ENCODE assay signal across 8 mouse cellular contexts in genomic region chr1:79775927-79776458, GRCm38 (mm10). TPM values are rescaled to one million over a fixed set of nuclear protein-coding genes. Genes with fewer than 3 reads are reported as not detected.
A peak's percentile ranks its signal among the peaks of the same experiment; 100 is the strongest.
DNase-seq lines count a peak whose midpoint lies in the region; ATAC-seq and TF ChIP-seq lines count a peak whose summit lies in the region.

TSS of gene Mrpl44 (plus strand) at chr1:79776018.
TSS of gene Wdfy1 (minus strand) at chr1:79776143.

- no peaks in the 10 kb centered on the region for H3K9me3 ChIP-seq in hindbrain, postnatal 0 days (ENCODE audit: low read length)

- H3K4me2 ChIP-seq in hindbrain, postnatal 0 days (ENCODE audit: low read depth, low read length), result peak within 1 kb of the TSS; percentile 71

- peak within 1 kb of the TSS; percentile 94 for H3K27ac ChIP-seq in gastrocnemius, adult 2 months
- H3K27ac ChIP-seq in hindbrain, postnatal 0 days, result peak within 1 kb of the TSS; percentile 94
- peak within 1 kb of the TSS; percentile 79 for H3K27ac ChIP-seq in left cerebral cortex, adult 2 months

- DNase-seq in ZHBTc4 (ENCODE audit: low read depth, low spot score), result peak; percentile 96
- peak; percentile 97 for DNase-seq in gastrocnemius, adult 2 months
- DNase-seq in hindbrain, postnatal 0 days (ENCODE audit: low spot score), result peak; percentile 96
- peak; percentile 97 to 100 for DNase-seq in left cerebral cortex, adult 2 months (ENCODE audit: extremely low spot score in 1 of 2, low spot score in 2 of 2)
- peak; percentile 100 for DNase-seq in right cerebral cortex, adult 2 months (ENCODE audit: low spot score in 2 of 2)
- DNase-seq in urinary bladder, postnatal 14 days (ENCODE audit: low spot score), result peak; percentile 96

- peak; percentile 99 for ATAC-seq in common myeloid progenitor, adult 5-6 weeks (replicated peaks; ENCODE audit: low read depth, poor library complexity, severe bottlenecking)
- ATAC-seq in hindbrain, postnatal 0 days, result peak; percentile 100
- peak; percentile 99 for ATAC-seq in megakaryocyte, adult 5-6 weeks (ENCODE audit: poor library complexity, severe bottlenecking)

- H3K27me3 ChIP-seq in hindbrain, postnatal 0 days (ENCODE audit: insufficient read depth, low read length), result no peaks in the 10 kb centered on the region

- TF ChIP-seq CTCF in gastrocnemius, adult 2 months (IDR thresholded peaks at IDR 0.05), result peak; percentile 26
- peak; percentile 56 for TF ChIP-seq CTCF in hindbrain, postnatal 0 days (IDR thresholded peaks at IDR 0.05; ENCODE audit: low read depth)
- TF ChIP-seq CTCF in left cerebral cortex, adult 2 months (IDR thresholded peaks at IDR 0.05), result no peak; the same call in none of the 2 replicates

- WGBS in hindbrain, postnatal 0 days, result under 1% methylated on average over 38 of the region's 38 CpGs

- H3K36me3 ChIP-seq in hindbrain, postnatal 0 days (ENCODE audit: insufficient read depth, low read length), result peaks cover 16% of the 10 kb centered on the region

- peak within 1 kb of the TSS; percentile 96 for H3K4me3 ChIP-seq in gastrocnemius, adult 2 months
- peak within 1 kb of the TSS; percentile 92 for H3K4me3 ChIP-seq in hindbrain, postnatal 0 days (ENCODE audit: low read length)
- H3K4me3 ChIP-seq in left cerebral cortex, adult 2 months, result peak within 1 kb of the TSS; percentile 77

- intact Hi-C loops in gastrocnemius, adult 2 months (cut with DNase I), result loop anchor here (10.0 kb wide), 1 partner anchor 569 kb away; the partner anchor contains the start of gene Cul3
- intact Hi-C loops in left cerebral cortex, adult 2 months (cut with DNase I), result no loop called here

- no peaks in the 10 kb centered on the region for H3K4me1 ChIP-seq in hindbrain, postnatal 0 days (ENCODE audit: insufficient read depth, low read length)

- peak within 1 kb of the TSS; percentile 91 for H3K9ac ChIP-seq in hindbrain, postnatal 0 days (replicated peaks; ENCODE audit: low read length)

RNA-seq across cellular contexts. Expression of gene Mrpl44, which starts in this region (rescaled TPM):
- total RNA-seq in common myeloid progenitor, adult 5-6 weeks (2017), result 37.1 and 37.9 TPM in 2 replicates
- 10 to 100 TPM; 27.9 to 34.5 TPM for total RNA-seq in gastrocnemius, adult 2 months (2021)
- total RNA-seq in hindbrain, postnatal 0 days (2014; rRNA removed), result 27.0 and 29.5 TPM in 2 replicates
- polyA plus RNA-seq in hindbrain, postnatal 0 days (2015; fragmentation: Nextera tagmentation; extraction: Ambion mirVana), result 35.3 and 37.2 TPM in 2 replicates
- 10 to 100 TPM; 26.9 to 28.8 TPM for total RNA-seq in left cerebral cortex, adult 2 months (2021)
- total RNA-seq in megakaryocyte, adult 5-6 weeks (2015), result 18.6 and 23.2 TPM in 2 replicates
- 15.4 and 20.3 TPM in 2 replicates for total RNA-seq in megakaryocyte, adult 5-6 weeks (2017)

RNA-seq across cellular contexts. Expression of gene Wdfy1, which starts in this region (rescaled TPM):
- 7.5 and 23.4 TPM in 2 replicates for total RNA-seq in common myeloid progenitor, adult 5-6 weeks (2017)
- total RNA-seq in gastrocnemius, adult 2 months (2021), result 10 to 100 TPM; 10.9 to 11.5 TPM
- total RNA-seq in hindbrain, postnatal 0 days (2014; rRNA removed), result 68.0 and 77.7 TPM in 2 replicates
- polyA plus RNA-seq in hindbrain, postnatal 0 days (2015; fragmentation: Nextera tagmentation; extraction: Ambion mirVana), result 73.6 and 75.3 TPM in 2 replicates
- 10 to 100 TPM; 43.7 to 45.9 TPM for total RNA-seq in left cerebral cortex, adult 2 months (2021)
- total RNA-seq in megakaryocyte, adult 5-6 weeks (2015), result 18.4 and 21.0 TPM in 2 replicates
- 9.0 and 19.3 TPM in 2 replicates for total RNA-seq in megakaryocyte, adult 5-6 weeks (2017)

Comparison
In these comparisons a context has a peak if more than half of its experiments do, and no peak if none do; other contexts are left out.
1. Peak in every context shown above with its lines: DNase-seq, ATAC-seq, H3K4me3 ChIP-seq and H3K27ac ChIP-seq.